Mouse (Mus musculus) gastrocnemius, adult 18-20 months (tissue): ENCODE results near the gene Crybb3. TPM values are rescaled to one million over a fixed set of nuclear protein-coding genes. Genes with fewer than 3 reads are reported as not detected.

Source experiments
- DNase-seq: peaks from one replicate; pipeline ENCODE4 v3.0.0; 2021; ENCODE audit warnings: low spot score
- long read RNA-seq, 2 experiments: library from polyadenylated mRNA; stranded (forward); transcript quantifications; one replicate each; pipeline ENCODE4 v2.0.0; 2021
- total RNA-seq, 2 experiments: library from RNA; stranded (reverse); gene quantifications; 2 replicates each; pipeline ENCODE4 v1.2.3; 2021

Gene Crybb3
- total RNA-seq = under 1 TPM in 1 of 2 experiments, not detected in 1; 0.31 TPM
- long read RNA-seq, experiment 1 = 0 reads
- long read RNA-seq, experiment 2 = 0 reads

DNA sequence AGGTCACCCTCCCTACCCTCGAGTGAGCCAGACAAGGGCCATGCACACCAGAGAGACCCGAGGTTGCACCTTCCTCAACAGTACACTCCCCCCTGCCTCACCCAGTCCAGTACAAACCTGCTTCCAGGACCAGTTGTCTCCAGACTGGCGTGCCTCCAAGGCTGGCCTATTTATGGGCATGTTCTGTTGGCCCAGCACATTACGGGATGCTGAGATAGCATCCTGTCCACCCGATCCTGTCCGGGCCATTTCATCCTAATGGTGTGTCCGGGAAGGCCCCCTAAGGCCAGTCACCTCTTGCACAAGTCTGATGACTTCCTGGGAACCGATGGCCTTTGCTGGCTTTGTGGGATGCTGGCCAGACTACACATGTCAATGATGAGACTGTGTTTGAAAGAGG, at the start of gene Crybb3:
Crybb3 (minus strand) TSS at position 146 of the 400 bp plus-strand sequence.
- no peak for DNase-seq

DNA sequence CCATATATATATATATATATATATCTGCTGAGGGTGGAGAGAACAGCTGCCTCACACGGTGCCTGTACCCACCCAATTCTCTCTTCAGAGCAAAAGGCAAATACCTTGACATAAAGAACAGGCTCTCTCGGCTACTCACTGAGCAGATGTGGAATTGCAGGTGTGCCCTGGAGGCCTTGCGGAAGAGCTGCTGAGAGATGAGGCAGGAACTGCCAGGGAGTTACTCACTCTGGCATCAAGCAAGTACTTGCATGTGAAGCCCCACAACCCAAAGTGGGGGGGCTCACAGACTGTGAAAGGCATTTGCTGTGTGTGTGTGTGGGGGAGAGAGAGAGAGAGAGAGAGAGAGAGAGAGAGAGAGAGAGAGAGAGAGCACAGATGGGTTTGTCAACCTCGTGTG, 47.0 kb upstream of the Crybb3 start:
- no peak for DNase-seq

DNA sequence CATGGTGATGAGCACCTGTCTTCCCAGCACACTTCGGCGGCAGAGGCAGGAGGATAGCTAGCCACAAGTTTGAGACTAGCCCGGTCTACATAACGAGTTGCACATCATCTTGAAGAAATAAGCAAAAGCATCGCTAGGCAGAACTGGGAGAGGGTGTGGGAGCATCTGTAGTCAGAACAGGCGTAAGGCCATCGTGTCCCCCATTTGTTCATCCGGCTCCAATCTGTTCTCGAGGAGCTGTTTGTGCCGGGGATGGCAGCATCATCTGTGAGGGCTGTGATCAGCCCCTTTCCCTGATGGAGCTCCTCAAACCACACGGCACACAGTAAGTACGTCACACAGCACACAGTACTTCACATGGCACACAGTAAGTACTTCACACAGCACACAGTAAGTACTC, 45.1 kb upstream of the Crybb3 start:
- no peak for DNase-seq

DNA sequence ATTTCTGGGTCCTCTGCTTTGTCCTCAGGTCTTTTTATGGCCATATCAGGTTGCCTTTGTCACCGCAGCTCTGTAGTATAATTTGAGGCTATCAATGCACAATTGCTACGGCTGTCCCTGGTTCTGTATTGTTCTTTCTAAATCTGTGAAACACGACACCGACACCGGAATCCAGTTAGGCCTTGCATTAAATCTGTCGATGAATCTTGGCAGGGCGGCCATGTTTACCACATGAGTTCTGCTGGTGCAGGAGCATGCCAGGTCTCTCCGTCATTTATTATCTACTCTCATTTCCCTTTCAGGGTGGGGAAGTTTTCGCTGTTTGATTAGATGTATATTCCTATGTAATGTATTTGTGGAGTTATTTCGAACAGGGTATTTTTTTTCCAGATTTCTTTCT, 42.3 kb upstream of the Crybb3 start:
- no peak for DNase-seq

DNA sequence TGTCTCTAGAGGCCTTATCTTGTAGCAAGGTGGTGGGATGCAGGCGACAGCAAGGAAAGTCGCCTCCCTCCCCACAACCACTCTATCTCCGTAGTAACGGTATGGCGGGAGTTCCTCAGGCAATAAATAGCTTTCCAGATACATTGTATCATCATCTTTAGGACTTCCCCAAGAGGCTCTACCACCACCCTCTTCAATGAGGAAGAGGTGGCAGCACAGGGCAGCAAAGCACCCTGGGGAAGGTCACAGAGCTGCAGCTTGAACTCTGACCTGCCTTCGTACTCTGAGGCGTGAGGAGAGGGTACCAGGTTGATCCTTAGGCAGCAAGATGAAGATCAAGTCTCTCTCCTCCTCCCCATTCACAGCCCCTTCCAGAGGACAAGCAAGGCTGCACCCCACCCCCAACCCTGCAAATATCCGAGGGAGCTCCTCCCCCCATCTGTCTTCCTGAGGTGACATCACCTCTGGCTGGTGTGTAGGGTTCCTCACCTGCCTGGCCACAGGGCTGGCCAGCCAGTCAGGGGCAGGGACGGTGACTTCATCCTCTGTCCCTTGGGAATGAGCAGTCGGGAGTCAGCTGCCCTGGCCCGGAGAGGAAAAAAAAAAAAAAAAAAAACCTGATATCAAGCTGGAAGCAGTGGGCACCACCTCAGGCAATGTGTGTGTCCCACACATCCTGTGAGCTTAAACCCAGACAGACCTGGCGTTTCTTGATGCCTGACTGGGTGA, 41.1 kb upstream of the Crybb3 start:
- DNase-seq = peak; percentile 62

DNA sequence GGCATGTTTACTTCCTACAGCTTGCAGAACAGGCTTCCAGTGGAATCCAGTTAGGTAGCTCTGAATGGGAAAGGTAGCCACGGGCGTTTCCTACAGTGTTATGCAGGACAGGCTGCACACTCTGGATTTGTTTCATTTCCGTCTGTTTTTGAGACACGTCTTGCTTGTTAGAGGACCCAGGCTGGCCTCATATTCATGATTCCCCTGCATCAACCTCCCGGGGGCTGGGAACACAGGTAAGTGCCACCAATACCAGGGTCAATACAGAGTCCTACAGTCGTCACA, 40.1 kb upstream of the Crybb3 start:
- no peak for DNase-seq

DNA sequence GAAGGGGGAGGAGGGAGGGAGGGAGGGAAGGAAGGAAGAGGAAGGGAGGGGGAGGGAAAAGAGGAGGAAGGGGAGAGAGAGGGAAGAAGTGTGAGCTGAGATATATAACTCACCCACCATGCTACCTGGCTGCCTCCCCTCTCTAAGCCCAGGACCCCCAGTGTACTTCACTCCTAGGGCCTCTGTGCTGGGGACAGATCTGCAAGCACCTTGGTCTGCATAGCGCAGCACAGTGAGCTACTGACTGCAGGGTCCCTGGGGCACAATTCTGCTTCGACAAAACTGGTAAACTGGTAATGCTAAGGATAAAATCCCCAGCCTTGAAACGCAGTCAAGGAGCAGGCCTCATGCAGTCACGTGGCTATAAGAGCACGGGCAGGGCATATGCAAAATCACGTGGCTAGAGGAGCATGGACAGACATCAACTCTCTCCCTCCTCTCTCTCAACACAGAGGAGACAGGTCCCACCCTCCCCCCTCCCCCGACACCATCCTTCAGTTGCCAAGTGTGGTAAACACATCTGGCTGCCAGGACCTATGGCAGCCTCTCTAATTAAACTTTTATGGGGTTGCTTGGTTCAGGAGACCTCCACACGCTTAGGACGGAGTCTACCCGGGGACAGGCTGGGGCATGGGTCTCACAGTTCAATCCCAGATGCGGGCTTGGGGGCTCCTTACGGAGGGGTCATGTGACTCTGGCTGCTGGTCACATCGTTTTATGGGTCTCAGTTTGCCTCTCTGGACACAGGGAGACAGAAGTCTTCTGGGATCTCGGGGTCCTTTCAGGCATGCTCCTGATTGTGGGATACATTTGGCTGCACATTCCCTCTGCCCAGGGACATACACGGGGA, 39.6 kb upstream of the Crybb3 start:
- no peak for DNase-seq

DNA sequence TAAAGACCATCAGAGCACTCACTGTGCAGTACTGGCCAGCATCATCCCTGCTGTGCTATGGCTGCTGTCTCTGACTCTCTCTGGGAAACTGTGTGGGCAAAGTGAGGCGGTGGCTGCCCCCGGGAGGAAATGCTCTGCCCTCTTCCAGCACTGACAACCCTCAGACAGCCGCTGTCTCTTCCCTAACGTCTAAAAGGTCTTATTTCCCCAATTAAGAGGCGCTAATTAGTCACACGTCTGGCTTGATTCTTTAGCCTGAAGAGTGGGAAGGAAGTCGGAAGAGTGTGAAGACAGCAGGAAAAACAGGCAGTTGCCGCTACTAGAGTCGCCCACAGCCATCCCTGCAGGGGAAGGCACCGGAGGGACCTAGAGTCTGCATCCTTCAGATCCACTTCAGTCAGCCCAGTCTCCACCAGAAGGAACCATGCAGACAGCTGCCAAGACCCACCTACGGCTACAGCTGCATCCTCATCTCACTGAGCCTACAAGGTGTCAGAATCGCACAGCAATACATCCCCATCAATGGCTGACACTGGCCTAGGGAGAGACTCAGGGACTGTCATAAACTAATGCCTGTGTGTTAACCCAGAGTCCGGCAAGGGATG, 38.6 kb upstream of the Crybb3 start:
- no peak for DNase-seq

DNA sequence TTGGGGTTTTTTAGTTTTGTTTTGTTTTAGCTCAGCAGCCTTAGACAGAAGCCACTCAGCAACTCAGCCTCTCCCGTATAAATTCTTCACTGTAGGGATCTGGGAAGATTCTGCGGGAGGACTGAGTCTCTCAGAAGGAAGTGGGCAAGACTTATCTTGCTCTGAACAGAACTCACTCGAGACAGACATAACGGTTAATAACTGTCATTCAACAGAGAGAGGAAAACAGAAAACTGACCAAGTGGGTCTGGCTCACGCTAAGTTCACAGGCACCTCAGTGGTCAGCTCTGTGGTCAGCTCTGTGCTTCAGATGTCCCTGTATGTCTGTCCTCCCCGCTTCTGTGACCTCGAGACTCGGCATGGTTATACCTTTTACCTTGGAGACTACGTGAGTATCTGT, 37.9 kb upstream of the Crybb3 start:
- DNase-seq = no peak

DNA sequence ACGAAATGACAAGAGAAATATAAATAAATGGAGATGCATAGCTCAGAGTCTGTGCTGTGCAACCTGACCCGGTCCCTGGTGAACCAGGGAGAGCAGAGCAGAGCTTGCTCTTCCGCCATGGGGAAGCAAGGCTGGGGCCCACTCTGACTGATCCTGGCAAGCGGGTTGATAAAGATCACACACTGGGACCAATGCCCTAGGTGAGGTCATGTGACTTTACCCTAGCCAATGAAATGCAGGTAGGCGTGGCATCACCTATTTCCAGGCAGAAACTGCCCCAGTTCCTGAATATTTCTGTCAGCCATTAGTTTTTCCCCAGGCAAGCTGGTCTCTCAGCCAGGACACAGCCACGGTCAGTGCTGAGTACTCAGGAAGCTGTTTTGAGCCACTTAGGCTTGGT, 37.3 kb upstream of the Crybb3 start:
- DNase-seq = no peak

DNA sequence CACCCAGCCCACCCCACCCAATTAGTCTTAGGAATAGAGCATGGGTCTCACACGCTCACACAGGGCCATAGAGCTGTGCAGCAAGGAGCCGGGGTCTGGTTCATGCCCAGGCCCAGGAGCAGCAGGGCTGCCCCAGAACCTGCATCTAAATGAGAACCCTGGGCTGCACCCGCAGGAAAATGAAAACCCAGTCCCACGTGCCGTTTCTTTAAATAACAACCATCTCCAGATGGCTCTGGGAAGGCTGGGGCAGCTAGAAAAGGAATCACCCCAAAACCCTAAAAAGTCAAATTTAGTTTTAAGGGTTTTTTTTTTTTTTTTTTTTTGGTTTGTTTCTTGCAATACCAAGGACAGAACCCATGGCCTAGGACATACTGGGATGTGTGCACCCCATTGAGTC, 36.0 kb upstream of the Crybb3 start:
- DNase-seq = no peak

DNA sequence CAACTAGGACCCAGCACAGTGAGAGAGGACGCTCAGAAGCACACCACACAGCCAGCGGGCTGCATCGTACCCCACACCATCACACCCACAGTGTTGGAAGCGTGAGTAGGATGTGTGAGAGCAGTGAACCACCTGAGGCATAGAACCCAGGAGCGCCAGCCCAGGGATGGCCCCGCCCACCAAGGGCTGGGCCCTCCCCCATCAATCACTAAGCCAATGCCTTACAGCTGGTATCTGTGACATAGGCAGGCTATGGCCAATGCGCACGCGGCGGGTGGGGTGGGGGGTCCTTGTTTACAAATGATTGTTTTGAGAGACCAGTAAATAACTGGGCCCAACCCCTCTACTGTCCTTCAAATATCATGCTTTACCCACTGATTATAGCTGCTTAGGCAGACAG, 34.5 kb upstream of the Crybb3 start:
- no peak for DNase-seq

DNA sequence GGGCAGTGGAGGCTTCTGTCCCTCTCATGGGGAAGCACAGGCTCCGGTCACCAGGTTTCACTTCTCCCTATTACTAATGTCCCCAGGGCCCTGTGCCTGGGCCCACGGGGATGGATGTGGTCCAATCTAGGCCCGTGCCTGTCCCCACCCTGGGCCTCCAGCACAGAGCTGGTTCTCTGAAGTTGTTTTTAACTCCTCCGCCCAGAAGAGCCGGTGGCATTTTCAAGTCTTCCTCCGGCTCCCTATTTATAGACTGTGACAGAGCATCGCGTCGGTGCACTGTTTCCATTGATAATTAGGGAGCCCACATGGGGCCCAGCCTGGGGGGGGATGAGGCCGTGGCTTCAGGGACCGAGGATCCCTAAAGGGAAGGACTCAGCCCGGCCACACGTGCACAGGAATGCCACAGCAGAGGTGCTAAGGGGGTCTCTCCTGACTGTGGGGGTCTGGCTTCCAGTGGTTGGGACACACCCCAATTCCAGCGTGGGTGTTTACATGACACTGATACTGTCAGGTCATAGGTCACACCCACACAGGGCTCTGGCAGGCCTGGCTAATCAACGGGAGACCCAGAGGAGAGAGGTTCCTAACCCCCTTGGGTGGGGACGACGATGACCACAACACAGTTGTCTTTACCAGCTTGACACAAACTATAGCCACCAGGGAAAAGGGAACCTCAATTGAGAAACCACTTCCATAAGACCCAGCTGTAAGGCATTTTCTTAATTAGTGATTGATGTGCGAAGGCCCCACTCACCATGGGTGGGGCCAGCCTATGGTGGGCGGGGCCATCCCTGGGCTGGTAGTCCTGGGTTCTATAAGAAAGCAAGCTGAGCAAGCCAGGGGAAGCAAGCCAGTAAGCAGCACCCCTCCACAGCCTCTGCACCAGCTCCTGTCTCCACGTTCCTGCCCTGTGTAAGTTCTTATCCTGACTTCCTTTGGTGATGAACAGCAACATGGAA, 33.2 kb upstream of the Crybb3 start:
- peak; percentile 71 for DNase-seq

DNA sequence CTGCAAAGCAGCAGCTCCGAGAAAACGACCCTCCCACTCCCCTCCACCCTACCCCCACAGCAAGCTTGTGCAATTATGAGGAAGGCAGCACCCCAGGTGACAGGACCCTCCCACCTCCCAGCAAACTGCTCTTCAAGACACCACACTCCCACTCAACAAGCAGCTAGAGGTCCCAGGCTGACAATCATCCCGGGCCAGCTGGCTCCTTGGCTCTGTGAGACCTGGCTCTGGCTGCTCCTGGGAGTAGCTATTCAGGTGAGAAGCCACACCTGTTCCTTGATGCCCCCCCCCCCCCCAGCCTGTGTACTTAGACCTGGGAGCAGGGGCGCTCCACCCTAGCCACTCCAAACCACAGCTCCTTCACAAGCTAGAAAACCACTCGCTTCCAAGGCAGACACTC, 31.7 kb upstream of the Crybb3 start:
- DNase-seq = no peak

DNA sequence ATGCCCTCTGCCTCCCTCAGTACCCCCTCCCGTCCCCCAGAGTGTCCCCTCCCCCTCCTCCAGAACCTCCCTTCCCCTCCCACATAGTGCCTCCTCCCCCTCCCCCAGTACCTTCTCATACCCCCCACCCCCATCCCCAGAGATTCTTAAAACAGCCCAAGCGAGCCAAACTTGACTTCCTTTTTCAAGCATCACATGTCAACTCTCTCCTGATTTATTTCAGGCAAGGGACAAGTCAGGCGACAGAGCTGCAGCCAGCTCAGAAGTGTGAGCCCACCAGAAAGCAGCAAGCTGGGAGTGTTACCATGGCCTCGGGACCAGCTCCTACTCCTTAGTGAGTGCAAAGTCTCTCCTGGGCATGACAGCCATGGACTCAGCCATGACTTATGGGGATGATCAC, 30.0 kb upstream of the Crybb3 start:
- no peak for DNase-seq

DNA sequence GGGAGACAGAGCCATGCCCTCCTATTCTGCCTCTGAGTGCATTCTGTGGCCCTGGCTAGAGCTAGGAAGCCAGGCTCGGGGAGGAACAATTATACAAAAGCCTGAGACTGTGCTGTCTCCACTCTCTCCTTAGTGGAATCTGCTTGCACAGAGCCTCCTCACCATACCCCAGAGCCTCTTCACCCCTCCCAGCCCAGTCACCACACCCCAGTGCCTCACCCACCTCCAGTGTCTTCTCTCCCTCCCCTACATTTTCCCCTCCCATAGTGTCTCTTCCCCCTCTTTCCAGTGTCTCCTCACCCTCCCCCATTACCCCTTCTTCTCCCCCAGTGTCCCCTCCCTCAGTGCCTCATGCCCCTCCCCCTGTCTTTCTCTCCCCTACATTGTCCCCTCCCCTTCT, 29.5 kb upstream of the Crybb3 start:
- no peak for DNase-seq

DNA sequence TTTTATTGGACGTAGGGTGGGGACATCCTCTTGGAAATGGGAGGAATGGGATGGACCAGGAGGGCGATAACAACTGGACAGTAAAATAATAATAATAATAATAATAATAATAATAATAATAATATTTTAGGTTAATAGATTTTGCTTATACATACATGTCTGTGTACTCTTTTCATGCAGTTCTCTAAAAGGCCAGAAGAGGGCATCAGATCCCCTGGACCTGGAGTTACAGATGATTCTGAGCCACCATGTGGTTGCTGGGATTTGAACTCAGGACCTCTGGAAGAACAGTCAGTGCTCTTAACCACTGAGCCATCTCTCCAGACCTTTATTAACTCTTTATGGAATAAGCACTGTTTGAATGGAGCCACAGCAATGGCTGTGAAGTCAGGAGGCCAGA, 28.3 kb upstream of the Crybb3 start:
- DNase-seq = peak; percentile 49

DNA sequence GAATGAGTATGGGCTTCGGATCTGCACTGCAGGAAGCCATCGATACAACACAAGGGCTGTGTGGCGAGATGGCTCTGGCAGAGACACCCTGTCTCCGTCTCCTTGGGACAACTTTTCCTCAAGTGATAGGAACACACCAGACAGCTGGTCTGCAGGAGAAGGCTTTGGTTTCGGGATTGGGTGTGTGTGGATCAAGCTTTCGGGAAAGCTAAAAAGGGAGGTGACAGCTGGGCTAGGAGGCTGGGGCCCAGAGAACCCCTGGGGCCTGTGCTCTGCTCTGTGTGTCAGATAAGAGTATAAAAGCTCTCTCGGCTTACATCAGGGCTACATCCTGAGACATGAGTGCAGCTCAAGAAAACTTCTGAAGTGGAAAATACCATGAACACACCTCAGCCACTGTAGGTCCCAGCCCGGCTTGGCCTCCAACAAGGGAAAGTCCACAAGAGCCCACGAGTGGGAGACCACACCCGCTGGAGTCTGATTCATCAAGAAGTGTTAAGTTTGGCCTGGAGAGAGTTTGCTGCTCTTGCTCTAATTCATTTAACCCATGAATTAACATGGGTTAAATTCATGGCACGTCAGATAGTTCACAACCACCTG, 26.9 kb upstream of the Crybb3 start:
- DNase-seq = no peak

DNA sequence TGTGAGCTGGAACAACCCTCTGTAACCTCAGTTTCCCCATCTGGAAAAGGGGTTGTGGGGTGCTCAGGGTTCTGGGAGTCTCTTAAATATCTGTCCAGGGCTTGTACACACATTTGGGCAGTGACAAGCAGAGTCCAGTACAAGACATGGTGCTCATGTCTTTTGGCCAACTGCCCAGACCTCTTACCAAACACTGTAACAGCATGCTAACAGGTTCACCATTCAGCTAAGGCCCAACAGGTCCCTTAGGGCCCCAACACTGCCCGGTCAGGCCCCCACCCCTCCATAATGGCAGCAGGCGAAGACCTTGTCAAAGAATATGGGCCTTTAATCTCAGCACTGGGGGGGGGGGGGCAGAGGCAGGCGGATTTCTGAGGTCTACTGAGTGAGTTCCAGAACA, 26.3 kb upstream of the Crybb3 start:
- DNase-seq = peak; percentile 39

DNA sequence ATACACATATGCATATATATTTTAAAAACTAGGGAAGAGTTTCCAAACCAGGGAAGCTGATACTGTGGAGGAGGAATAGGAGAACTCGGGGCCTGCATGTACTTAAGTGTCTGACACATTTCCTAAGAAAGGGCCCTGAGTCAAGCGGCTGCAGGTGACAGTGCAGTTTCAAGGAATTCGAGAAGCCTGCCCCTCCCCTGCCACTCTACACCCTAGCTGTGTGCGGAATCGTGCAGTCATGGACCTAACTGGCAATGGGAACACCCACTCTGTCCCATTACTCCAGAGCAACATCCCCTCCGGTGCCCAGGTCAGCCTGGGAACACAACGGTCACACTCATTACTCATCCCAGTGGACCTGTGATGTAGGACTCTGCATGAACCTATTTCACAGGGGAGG, 25.2 kb upstream of the Crybb3 start:
- peak; percentile 55 for DNase-seq

DNA sequence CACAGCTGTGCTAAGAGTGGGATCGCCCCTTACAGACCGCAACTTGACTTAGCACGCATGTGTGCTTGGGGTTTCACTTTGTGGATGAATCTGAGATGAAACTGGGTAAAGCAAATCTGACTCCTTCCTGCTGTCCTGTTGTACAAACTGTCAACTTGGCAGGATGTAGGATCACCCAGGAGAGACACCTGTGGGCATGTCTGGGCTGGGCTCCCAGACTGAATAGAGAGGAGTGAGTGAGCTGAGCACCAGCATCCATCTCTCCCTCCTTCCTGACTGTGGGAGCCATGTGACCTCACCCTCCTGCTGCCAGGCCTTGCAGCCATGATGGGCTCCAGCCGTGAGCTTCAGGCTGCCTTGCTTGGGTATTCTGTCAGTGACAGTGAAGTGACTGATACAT, 24.1 kb upstream of the Crybb3 start:
- DNase-seq = no peak
